Mouse (Mus musculus) cerebellum, postnatal 25 days (tissue): Measurements from ENCODE around the gene Ly75.
A peak's percentile ranks its signal among the peaks of the same experiment; 100 is the strongest.

Experiments used
- DNase-seq, 2 experiments: peaks; one replicate each; pipeline ENCODE4 v3.0.0; 2021; ENCODE audit warnings: mixed read lengths in 2 of 2

The Ly75 gene

DNA sequence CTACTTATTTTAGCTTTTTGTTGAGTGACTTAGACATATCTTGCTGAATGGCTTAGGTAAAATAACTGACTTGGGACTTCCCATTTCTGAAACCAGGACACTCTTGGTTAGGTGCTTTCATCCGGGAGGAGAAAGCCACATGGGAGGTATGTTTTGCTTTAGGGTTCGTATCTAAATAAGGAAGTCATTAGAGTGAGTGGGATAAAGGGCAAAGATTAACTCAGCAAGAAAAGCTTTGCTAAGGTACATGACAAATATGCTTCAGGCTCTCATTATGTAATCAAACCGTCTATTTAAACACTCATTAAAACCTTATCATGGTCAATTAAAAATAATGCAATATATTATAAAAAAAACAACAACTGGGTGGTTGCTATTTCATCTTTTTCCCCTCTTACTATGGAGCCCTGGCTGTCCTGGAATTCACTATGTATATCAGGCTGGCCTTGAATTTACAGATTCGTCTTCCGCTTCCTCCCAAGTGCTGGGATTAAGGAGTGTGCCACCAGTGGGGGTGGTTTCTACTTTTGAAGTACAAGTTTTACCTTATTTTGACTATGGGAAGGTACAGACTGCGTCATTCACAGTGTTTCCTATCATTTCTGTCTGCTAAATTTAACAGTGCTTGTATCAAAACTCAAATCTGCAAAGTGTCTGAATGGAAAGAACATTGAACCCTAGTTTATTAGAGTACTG, 60.9 kb downstream of the Ly75 start:
- DNase-seq, result no peak

GRCm38 (mm10) chr2:60303796-60304195, 79.3 kb downstream of the Ly75 start:
- no peak for DNase-seq

- no peak for DNase-seq
These were observed 83.8 kb downstream of the Ly75 start for GRCm38 (mm10) chr2:60299323-60299722.

DNA sequence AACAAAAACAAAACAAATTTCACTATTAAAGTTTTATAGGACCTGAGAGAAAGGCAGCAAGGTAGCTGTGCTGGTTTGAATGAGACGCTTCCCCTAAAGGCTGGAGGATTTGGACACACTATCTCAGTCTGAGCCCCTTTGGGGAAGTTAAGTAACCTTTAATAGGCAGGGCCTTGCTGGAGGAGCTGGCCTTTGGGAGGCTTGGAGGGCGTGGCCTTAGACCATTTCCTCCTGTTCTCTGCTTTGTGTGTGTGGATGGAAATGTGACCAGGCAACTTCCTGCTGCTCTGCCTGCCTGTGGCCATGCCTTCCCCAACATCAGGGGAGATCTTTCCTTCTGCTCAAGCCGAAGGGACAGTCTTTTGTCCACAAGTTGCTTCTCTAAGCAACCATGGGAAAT, 84.8 kb downstream of the Ly75 start:
- DNase-seq, result no peak

DNA sequence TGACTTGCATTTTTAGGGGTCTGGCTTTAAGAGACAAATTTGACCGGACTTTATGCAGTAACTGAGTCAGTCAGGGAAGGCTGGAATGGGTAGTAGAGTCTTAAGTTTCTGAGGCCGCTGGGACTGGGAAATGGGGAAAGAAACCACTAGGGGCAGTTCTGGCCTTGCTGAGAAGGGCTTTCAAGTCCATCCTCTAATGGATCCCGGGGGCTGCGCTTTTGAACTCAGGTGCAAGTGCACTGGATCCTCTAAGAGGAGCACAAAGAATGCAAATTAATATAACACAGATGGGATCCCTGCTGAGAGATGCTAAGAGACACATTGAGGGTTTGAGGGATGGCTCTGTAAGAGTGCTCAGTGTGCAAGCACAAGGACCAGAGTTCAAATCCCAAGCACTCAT, 91.7 kb downstream of the Ly75 start:
- no peak for DNase-seq

GRCm38 (mm10) chr2:60289451-60289850, 93.7 kb downstream of the Ly75 start:
- no peak for DNase-seq

- DNase-seq, result no peak
These were observed 94.5 kb downstream of the Ly75 start for GRCm38 (mm10) chr2:60288606-60289005.

DNA sequence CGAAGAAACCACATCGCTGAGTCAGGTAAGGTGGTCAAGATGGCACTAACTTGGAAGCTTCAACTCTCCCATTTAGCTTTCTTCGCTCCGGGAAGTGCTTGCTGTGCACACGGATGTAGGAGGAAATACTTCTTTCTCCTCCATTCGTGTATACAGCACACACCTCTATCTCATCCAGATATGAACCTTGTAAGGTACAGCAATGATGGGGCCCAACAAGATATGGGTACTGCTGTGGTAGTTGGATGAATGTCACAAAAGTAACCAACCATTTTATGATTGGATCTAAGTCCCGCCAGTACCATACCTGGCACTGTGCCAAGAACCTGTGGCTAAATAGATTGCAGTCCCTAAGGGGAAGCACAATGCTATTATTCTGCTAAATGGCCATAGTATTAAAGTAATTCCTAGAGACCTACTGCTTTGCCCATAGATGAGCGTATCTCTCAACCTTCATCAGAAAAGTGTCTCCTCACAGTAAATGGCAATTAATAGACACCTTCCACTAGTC, 97.9 kb downstream of the Ly75 start:
- DNase-seq, result peak in 1 of 2 experiments; percentile 12

- no peak for DNase-seq
These were observed 98.7 kb downstream of the Ly75 start, which contains the start of gene Cd302 for GRCm38 (mm10) chr2:60284467-60284821. TSS of gene Cd302 (minus strand) at chr2:60284488.

DNA sequence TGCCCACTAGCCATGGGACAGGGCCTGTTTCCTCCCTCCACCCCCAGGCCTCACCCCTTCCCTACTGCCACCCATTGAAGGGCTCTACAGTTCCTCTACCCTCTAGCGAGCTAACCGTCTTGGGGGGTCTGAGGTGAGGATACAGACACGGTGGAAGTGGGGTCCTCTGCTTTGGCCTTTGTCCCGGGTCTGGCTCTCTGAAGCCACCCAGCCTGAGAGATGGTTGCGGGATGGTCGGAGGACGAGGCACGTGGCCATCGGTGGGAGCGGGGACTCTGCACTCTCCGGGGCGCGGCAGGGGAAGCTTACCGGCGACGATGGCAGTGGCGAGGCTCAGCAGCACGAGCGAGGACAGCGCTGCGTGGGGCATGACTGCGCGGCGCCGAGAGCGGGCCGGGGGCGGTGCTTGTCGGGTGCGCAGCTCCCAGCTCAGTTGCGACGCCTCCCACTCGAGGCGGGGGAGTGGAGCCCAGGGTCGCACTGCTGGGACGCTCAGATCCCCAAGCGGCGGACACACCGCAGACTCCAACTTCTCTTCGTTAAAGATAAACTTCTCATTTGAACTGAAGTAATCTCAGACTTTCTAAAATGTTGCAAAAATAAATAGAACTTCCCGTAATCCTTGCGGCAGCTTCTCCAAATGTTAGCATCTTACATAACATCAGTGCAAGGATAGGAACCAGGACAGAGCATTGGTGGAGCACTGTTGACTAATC, 99.2 kb downstream of the Ly75 start:
- DNase-seq, result peak; percentile 49 to 68

- no peak for DNase-seq
These were observed 99.8 kb downstream of the Ly75 start for GRCm38 (mm10) chr2:60283208-60283750.

GRCm38 (mm10) chr2:60282625-60283024, 100.5 kb downstream of the Ly75 start:
- no peak for DNase-seq

- no peak for DNase-seq
These were observed 104.5 kb downstream of the Ly75 start for GRCm38 (mm10) chr2:60278627-60279026.

GRCm38 (mm10) chr2:60269856-60270479, 113.1 kb downstream of the Ly75 start:
- no peak for DNase-seq

- no peak for DNase-seq
These were observed 115.5 kb downstream of the Ly75 start for GRCm38 (mm10) chr2:60267567-60267966.

DNA sequence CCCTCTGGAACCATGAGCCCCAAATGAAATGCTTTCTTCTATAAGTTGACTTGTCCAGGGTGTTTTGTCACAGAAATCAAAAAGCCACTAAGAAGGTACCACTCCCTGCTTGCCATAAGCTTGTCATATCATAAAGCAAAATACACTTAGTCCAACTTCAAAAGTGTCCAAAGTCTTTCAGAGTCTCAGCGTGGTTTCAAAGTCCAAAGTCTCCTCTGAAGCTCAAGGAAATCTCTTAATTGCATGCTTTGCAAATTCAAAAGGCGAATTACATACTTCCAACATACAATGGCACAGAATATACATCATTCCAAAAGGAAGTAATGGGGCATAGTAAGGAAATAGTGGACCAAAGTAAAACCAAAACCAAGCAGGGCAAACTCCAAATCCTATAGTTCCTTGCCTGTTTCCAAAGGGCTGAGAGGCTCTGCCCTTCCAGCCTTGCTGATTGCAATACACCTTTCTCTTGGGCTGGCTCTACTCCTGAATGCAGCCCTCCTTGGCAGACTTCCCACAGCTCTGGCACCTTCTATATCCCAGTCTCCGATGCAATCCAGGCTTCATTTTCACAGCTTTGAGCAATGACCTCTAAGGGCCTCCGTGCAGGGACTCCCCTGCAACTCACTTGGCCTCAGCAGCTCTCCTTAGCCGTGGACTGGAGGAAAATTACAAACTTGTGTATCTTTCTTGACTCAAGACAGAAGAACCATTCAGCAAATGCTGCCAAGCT, 122.3 kb downstream of the Ly75 start:
- DNase-seq, result peak; percentile 25 to 55

- DNase-seq, result no peak
These were observed 123.9 kb downstream of the Ly75 start for GRCm38 (mm10) chr2:60259186-60259585.

- no peak for DNase-seq
These were observed 126.4 kb downstream of the Ly75 start for GRCm38 (mm10) chr2:60256751-60257150.

- DNase-seq, result no peak
These were observed 129.6 kb downstream of the Ly75 start for GRCm38 (mm10) chr2:60253506-60253905.

DNA sequence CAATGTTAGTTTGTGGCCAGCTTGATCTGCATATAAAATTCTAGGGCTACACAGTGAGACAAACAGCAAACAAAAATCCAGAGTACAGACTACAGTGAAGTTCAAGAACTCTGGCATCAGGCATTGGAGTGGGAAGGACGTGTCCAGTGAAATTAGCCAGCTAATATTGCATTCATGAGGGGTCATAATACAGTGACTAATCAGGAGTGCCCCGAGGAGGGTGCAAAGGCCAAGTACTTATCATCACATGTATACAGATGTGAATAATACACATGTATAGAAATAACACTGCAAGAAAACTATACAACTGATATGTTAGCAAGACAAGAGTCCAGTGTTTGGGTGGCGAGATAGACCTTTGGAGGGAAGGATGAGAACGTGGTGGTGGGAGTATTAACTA, 130.3 kb downstream of the Ly75 start:
- DNase-seq, result no peak
